21 mouse cellular contexts compared by ENCODE assay signal in genomic region chr11:99469228-99469627, GRCm38 (mm10). TPM values are rescaled to one million over a fixed set of nuclear protein-coding genes. Genes with fewer than 3 reads are reported as not detected.
"Had no signal": no experiment of that assay in that cellular context is flagged by ENCODE, and none has a peak within 500 bp of the region (broad histone marks: within the 10 kb centered on the region; RNA-seq: fewer than 3 reads in every experiment).

No protein-coding gene starts in this region.

- H3K4me3 ChIP-seq: intestine, embryonic 15.5 days; kidney, embryonic 15.5 days; limb, embryonic 12.5 days; midbrain, embryonic 10.5 days; midbrain, embryonic 15.5 days; neural tube, embryonic 12.5 days had no signal

- DNase-seq: kidney, adult 2 months; kidney, postnatal 14 days; thymus, postnatal 36 days had no signal

- H3K4me1 ChIP-seq: kidney, embryonic 15.5 days; limb, embryonic 12.5 days; midbrain, embryonic 10.5 days; neural tube, embryonic 12.5 days had no signal

RNA-seq across cellular contexts. Expression of gene Krt23, which starts 23.7 kb away (rescaled TPM):
- total RNA-seq: layer of hippocampus, postnatal 25 days; left cerebral cortex, adult 8-10 months; left cerebral cortex, postnatal 25 days; megakaryocyte, adult 5-6 weeks; monocyte, adult 5-6 weeks had no signal
- polyA plus RNA-seq: midbrain, embryonic 10.5 days; midbrain, embryonic 15.5 days; neural tube, embryonic 12.5 days had no signal

RNA-seq across cellular contexts. Expression of gene Krt20, which starts 31.3 kb away (rescaled TPM):
- total RNA-seq: layer of hippocampus, postnatal 25 days; left cerebral cortex, adult 8-10 months; left cerebral cortex, postnatal 25 days; megakaryocyte, adult 5-6 weeks; monocyte, adult 5-6 weeks; neutrophil, adult 5-6 weeks had no signal
- polyA plus RNA-seq: hindbrain, embryonic 14.5 days had no signal

RNA-seq across cellular contexts. Expression of gene Krt12, which starts 47.2 kb away (rescaled TPM):
- total RNA-seq: megakaryocyte, adult 5-6 weeks; monocyte, adult 5-6 weeks had no signal
- polyA plus RNA-seq: hindbrain, embryonic 14.5 days; intestine, embryonic 15.5 days; kidney, adult 2 months; kidney, embryonic 15.5 days; limb, embryonic 12.5 days; liver, embryonic 11.5 days; midbrain, embryonic 10.5 days; neural tube, embryonic 12.5 days; testis, adult 2 months had no signal

RNA-seq across cellular contexts. Expression of gene Krt39, which starts 51.9 kb away (rescaled TPM):
- total RNA-seq: layer of hippocampus, postnatal 25 days; left cerebral cortex, adult 8-10 months; left cerebral cortex, postnatal 25 days; megakaryocyte, adult 5-6 weeks; monocyte, adult 5-6 weeks; neutrophil, adult 5-6 weeks had no signal
- polyA plus RNA-seq: hindbrain, embryonic 14.5 days; intestine, embryonic 15.5 days; kidney, adult 2 months; limb, embryonic 12.5 days; liver, embryonic 11.5 days; liver, embryonic 16.5 days; midbrain, embryonic 10.5 days; midbrain, embryonic 15.5 days; neural tube, embryonic 12.5 days; spleen, adult 2 months; thymus, postnatal 0 days had no signal
